Mouse (Mus musculus) ES-E14 (cell line): Measurements from ENCODE around the gene Aoc1.

ENCODE experiments used
- CHD2 ChIP-seq: IDR thresholded peaks from 2 replicates; pipeline ENCODE4 v1.6.1; 2014; ENCODE audit warnings: mild to moderate bottlenecking, low read depth, low read length, inconsistent platforms
- HCFC1 ChIP-seq: IDR thresholded peaks from 2 replicates; pipeline ENCODE4 v1.6.1; 2012; ENCODE audit warnings: low read length, inconsistent platforms, borderline replicate concordance; ENCODE audit not compliant: insufficient read depth
- MAFK ChIP-seq: IDR thresholded peaks from 2 replicates; pipeline ENCODE4 v1.6.1; 2014; ENCODE audit warnings: mild to moderate bottlenecking, low read depth, low read length, inconsistent platforms; ENCODE audit not compliant: insufficient read depth
- ZC3H11A ChIP-seq: IDR thresholded peaks from 2 replicates; pipeline ENCODE4 v1.6.1; 2012; ENCODE audit warnings: low read depth, mild to moderate bottlenecking, inconsistent platforms, low read length, borderline replicate concordance
- ZNF384 ChIP-seq: IDR thresholded peaks from 2 replicates; pipeline ENCODE4 v1.6.1; 2012; ENCODE audit warnings: low read depth, low read length, inconsistent platforms

DNA sequence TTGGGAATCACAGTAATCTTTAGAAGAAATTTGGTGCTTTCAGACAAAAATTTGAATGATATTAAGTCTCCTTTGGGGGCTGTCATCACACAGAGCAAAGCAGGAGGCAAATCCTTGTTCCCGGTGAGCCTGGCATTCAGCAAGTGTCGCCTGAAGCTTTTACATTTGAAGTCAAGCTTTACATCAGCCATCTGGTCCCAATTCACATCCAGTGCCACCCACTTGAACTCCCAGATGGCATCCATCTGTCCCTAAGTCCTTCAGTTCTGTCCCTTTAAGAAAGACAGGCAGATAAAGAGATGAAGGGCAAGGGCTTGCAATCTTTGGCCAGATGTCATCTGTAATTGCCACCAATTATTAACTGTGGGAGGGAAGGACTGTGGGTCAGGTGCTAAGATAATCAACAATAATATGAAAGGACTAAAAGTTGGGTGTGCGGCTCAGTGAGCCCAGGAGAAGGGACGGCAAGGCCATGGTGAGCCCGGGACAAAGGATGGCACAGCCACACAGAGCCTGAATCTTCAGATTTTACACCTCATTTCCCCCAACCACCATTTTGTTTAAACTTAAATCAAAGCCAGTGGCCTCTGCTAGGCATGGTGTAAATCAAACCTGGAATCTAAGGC is 3.9 kb downstream of the Aoc1 start:
- no peak for TF ChIP-seq ZC3H11A
- TF ChIP-seq CHD2 = no peak
- no peak for TF ChIP-seq MAFK
- no peak for TF ChIP-seq ZNF384
- TF ChIP-seq HCFC1 = no peak
